Comparison of ENCODE assay signal across 12 mouse cellular contexts in genomic region chr19:42936661-42937193, GRCm38 (mm10).
DNase-seq lines count a peak whose midpoint lies in the region; ATAC-seq lines count a peak whose summit lies in the region.
"Had no signal": no experiment of that assay in that cellular context is flagged by ENCODE, and none has a peak within 500 bp of the region (broad histone marks: within the 10 kb centered on the region; RNA-seq: fewer than 3 reads in every experiment).

No protein-coding gene starts in this region.

- ATAC-seq in heart, embryonic 11.5 days (replicated peaks; ENCODE audit: insufficient number of reproducible peaks, low FRiP score, low TSS enrichment), result no peak
- ATAC-seq in midbrain, embryonic 15.5 days (replicated peaks), result no peak
- ATAC-seq in embryonic facial prominence, embryonic 13.5 days (ENCODE audit: insufficient number of reproducible peaks, insufficient read depth, low FRiP score, low TSS enrichment, low read depth), result no peak
- ATAC-seq: lung, postnatal 0 days; Patski had no signal

- no peaks in the 10 kb centered on the region for H3K36me3 ChIP-seq in heart, embryonic 11.5 days (ENCODE audit: control insufficient read depth, insufficient read depth, low read length)
- no peaks in the 10 kb centered on the region for H3K36me3 ChIP-seq in midbrain, embryonic 10.5 days
- no peaks in the 10 kb centered on the region for H3K36me3 ChIP-seq in midbrain, embryonic 15.5 days (replicated peaks)
- H3K36me3 ChIP-seq in embryonic facial prominence, embryonic 13.5 days, result no peaks in the 10 kb centered on the region

- intact Hi-C loops in left cerebral cortex, postnatal 10 days (cut with DNase I), result no loop called here

- H3K9ac ChIP-seq in heart, embryonic 11.5 days (ENCODE audit: low read depth, low read length), result no peak overlapping the region
- no peak overlapping the region for H3K9ac ChIP-seq in midbrain, embryonic 15.5 days
- no peak overlapping the region for H3K9ac ChIP-seq in embryonic facial prominence, embryonic 13.5 days

- H3K4me1 ChIP-seq in heart, embryonic 11.5 days (ENCODE audit: control insufficient read depth, insufficient read depth, low read length), result no peaks in the 10 kb centered on the region
- peaks cover 21% of the 10 kb centered on the region for H3K4me1 ChIP-seq in midbrain, embryonic 10.5 days
- H3K4me1 ChIP-seq in midbrain, embryonic 15.5 days, result no peaks in the 10 kb centered on the region
- peaks cover 29% of the 10 kb centered on the region for H3K4me1 ChIP-seq in embryonic facial prominence, embryonic 13.5 days

- H3K9me3 ChIP-seq in heart, embryonic 11.5 days (replicated peaks; ENCODE audit: control insufficient read depth, low read length), result no peaks in the 10 kb centered on the region
- H3K9me3 ChIP-seq in midbrain, embryonic 10.5 days (replicated peaks), result no peaks in the 10 kb centered on the region; the same call in 1 of the 2 replicates
- no peaks in the 10 kb centered on the region for H3K9me3 ChIP-seq in midbrain, embryonic 15.5 days
- no peaks in the 10 kb centered on the region; the same call in 1 of the 2 replicates for H3K9me3 ChIP-seq in embryonic facial prominence, embryonic 13.5 days

- no peaks in the 10 kb centered on the region for H3K27me3 ChIP-seq in heart, embryonic 11.5 days (ENCODE audit: control insufficient read depth, insufficient read depth, low read length)
- 0 out of 2 replicates have a peak, but pooled peaks cover 7% of the 10 kb centered on the region for H3K27me3 ChIP-seq in midbrain, embryonic 10.5 days (ENCODE audit: low read depth, poor library complexity, severe bottlenecking)
- no peaks in the 10 kb centered on the region for H3K27me3 ChIP-seq in midbrain, embryonic 15.5 days (replicated peaks)
- no peaks in the 10 kb centered on the region for H3K27me3 ChIP-seq in embryonic facial prominence, embryonic 13.5 days

- H3K4me2 ChIP-seq in heart, embryonic 11.5 days, result peak overlapping the region; percentile 24; the same call in 1 of the 2 replicates
- H3K4me2 ChIP-seq in midbrain, embryonic 15.5 days, result no peak overlapping the region
- peak overlapping the region; percentile 18; the same call in 1 of the 2 replicates for H3K4me2 ChIP-seq in embryonic facial prominence, embryonic 13.5 days

- DNase-seq in heart, adult 8-10 months (ENCODE audit: low spot score), result no peak
- peak; percentile 48 for DNase-seq in midbrain, embryonic 10.5 days (ENCODE audit: low spot score)
- DNase-seq in retina, embryonic 14.5 days (ENCODE audit: low spot score), result peak; percentile 45
- DNase-seq in urinary bladder, postnatal 4 days (ENCODE audit: low spot score in 2 of 2), result no peak
- DNase-seq in left cerebral cortex, postnatal 10 days (ENCODE audit: extremely low spot score in 1 of 2, low spot score in 2 of 2), result no peak
- DNase-seq: B cell, adult 2 months; cerebellum, adult 9-11 months had no signal

- no peak overlapping the region for H3K4me3 ChIP-seq in heart, embryonic 11.5 days (ENCODE audit: low read depth, low read length)
- peak overlapping the region; percentile 26; the same call in 1 of the 2 replicates for H3K4me3 ChIP-seq in midbrain, embryonic 10.5 days
- no peak overlapping the region for H3K4me3 ChIP-seq in midbrain, embryonic 15.5 days
- no peak overlapping the region for H3K4me3 ChIP-seq in embryonic facial prominence, embryonic 13.5 days

- no peak overlapping the region for H3K27ac ChIP-seq in heart, embryonic 11.5 days (ENCODE audit: low read depth, low read length)
- peak overlapping the region; percentile 33; the same call in 1 of the 2 replicates for H3K27ac ChIP-seq in midbrain, embryonic 10.5 days (replicated peaks)
- no peak overlapping the region for H3K27ac ChIP-seq in midbrain, embryonic 15.5 days
- peak overlapping the region; percentile 22; the same call in 1 of the 2 replicates for H3K27ac ChIP-seq in embryonic facial prominence, embryonic 13.5 days

- WGBS in heart, embryonic 11.5 days (ENCODE audit: insufficient replicate concordance), result 12% methylated on average over 9 of the region's 9 CpGs
- 2% methylated on average over 9 of the region's 9 CpGs for WGBS in midbrain, embryonic 10.5 days
- 6% methylated on average over 9 of the region's 9 CpGs for WGBS in midbrain, embryonic 15.5 days
- 7% methylated on average over 9 of the region's 9 CpGs for WGBS in embryonic facial prominence, embryonic 13.5 days

Comparison
In these comparisons a context has a peak if more than half of its experiments do, and no peak if none do; other contexts are left out.
1. H3K27ac ChIP-seq: peak in midbrain, embryonic 10.5 days (single experiment) and embryonic facial prominence, embryonic 13.5 days (single experiment); none in heart, embryonic 11.5 days (single experiment) and midbrain, embryonic 15.5 days (single experiment).
2. DNase-seq: peak in midbrain, embryonic 10.5 days (single experiment) and retina, embryonic 14.5 days (single experiment); none in heart, adult 8-10 months (single experiment), urinary bladder, postnatal 4 days (0 of 2) and left cerebral cortex, postnatal 10 days (0 of 2).